Mouse (Mus musculus): Measurements from ENCODE around the gene Rnase12.

GRCm38 (mm10) chr14:51094096-51094875 is 36.8 kb upstream of the Rnase12 start:
- no peak for TF ChIP-seq CTCF (IDR thresholded peaks at IDR 0.05; ENCODE audit: low read depth)
- TF ChIP-seq EP300 (optimal IDR thresholded peaks at IDR 0.05): no peak
